Mouse (Mus musculus) liver, postnatal 0 days (tissue): Measurements from ENCODE around the gene Mbd6.

ENCODE experiments used
- CTCF ChIP-seq: sonication (generic); IDR thresholded peaks from 2 replicates; pipeline ENCODE4 v1.5.1; 2016; ENCODE audit warnings: antibody characterized with exemption, low read depth
- EP300 ChIP-seq: IDR thresholded peaks from 2 replicates; pipeline ENCODE4 v1.6.1; 2016; ENCODE audit warnings: antibody characterized with exemption, low read depth, mild to moderate bottlenecking

DNA sequence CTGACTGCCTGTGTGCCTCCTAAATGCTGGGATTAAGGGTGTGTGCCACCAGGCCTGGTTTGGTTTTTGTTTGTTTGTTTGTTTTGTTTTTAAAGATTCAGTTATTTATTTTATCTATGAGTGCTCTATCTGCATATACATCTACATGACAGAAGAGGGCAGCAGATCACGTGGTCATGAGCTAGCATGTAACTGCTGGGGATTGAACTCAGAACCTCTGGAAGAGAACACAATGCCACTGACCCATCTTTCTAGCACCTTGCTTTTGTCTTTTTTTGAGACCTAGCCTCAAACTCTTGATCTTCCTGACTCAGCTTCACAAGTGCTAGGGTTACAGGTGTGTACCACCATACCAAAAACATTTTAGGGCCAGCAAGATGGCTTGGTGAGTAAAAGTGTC is 46.5 kb upstream of the Mbd6 start:
- TF ChIP-seq EP300 (no peak), CTCF (no peak)
